Mouse (Mus musculus) limb, embryonic 13.5 days (tissue): ENCODE data around the gene Kcnf1. TPM values are rescaled to one million over a fixed set of nuclear protein-coding genes. Genes with fewer than 3 reads are reported as not detected.

Source experiments
- ATAC-seq: fragments of 200-750 bp; cut with Nextera tagmentation; 2 replicates; pipeline ENCODE4 v1.8.0; 2017; ENCODE audit warnings: low read depth, moderate number of reproducible peaks, moderate TSS enrichment; ENCODE audit not compliant: low FRiP score
- H3K27ac ChIP-seq: fragments of 300-500 bp; sonication (generic); 2 replicates; pipeline ENCODE4 v1.5.1; 2015; ENCODE audit warnings: inconsistent platforms, mild to moderate bottlenecking, moderate library complexity
- H3K27me3 ChIP-seq: fragments of 300-500 bp; sonication (generic); 2 replicates; pipeline ENCODE4 v1.6.1; 2015; ENCODE audit warnings: mild to moderate bottlenecking, inconsistent platforms
- H3K36me3 ChIP-seq: fragments of 300-500 bp; sonication (generic); 2 replicates; pipeline ENCODE4 v1.6.1; 2015; ENCODE audit warnings: inconsistent platforms, mild to moderate bottlenecking, moderate library complexity
- H3K4me1 ChIP-seq: fragments of 300-500 bp; sonication (generic); 2 replicates; pipeline ENCODE4 v1.6.1; 2015; ENCODE audit warnings: inconsistent platforms
- H3K4me2 ChIP-seq: fragments of 300-500 bp; sonication (generic); replicated peaks from 2 replicates; pipeline ENCODE4 v1.6.1; 2015; ENCODE audit warnings: inconsistent platforms, mild to moderate bottlenecking, moderate library complexity
- H3K4me3 ChIP-seq: fragments of 300-500 bp; sonication (generic); 2 replicates; pipeline ENCODE4 v1.5.1; 2015; ENCODE audit warnings: moderate library complexity, mild to moderate bottlenecking, inconsistent platforms
- H3K9ac ChIP-seq: fragments of 300-500 bp; sonication (generic); 2 replicates; pipeline ENCODE4 v1.6.1; 2015; ENCODE audit warnings: mild to moderate bottlenecking, inconsistent platforms
- H3K9me3 ChIP-seq: fragments of 300-500 bp; sonication (generic); 2 replicates; pipeline ENCODE4 v1.6.1; 2016; ENCODE audit warnings: inconsistent platforms
- WGBS: fragments of 180-500 bp; shearing (Covaris S2); methylation state at CpG from one replicate; pipeline ENCODE4 v1.1.7; 2015; 5-methylcytosine and 5-hydroxymethylcytosine counted together
- polyA plus RNA-seq: library from polyadenylated mRNA; unstranded; fragments of >200 nt; fragmentation: Nextera tagmentation; extraction: Ambion mirVana; gene quantifications from 2 replicates; pipeline ENCODE4 v1.2.1, GENCODE M21; 2015

Gene Kcnf1
- polyA plus RNA-seq: 0.63 and 0.80 TPM in 2 replicates

DNA sequence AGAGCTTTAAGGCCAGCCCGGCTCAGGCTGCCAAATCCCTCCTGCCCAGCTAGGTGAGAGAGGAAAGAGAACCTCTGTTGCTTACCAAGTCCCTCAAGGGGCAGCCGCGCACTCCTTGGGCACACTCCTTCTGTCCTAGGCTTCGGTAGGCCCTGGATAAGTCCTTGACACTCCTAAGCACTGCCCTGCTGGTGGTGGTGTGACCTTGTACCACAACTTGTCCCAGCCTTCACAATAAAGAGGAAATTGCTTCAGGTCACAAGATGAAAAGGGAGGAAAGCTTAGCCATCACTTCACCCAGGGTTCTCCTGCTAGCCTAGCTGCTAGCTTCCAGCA is at the start of gene Kcnf1:
Gene Kcnf1, minus strand, starts transcription at position 132 of the 336 bp plus-strand sequence.
- WGBS: 16% methylated on average over 4 of the region's 4 CpGs
- Histone ChIP-seq H3K9ac (peak within 1 kb of the TSS; percentile 73), H3K36me3 (no peaks in the 10 kb centered on the region), H3K4me2 (peak within 1 kb of the TSS; percentile 99), H3K27ac (no peak within 1 kb of the TSS), H3K4me3 (peak within 1 kb of the TSS; percentile 55), H3K9me3 (no peaks in the 10 kb centered on the region), H3K4me1 (peaks cover 10% of the 10 kb centered on the region), H3K27me3 (peaks cover 43% of the 10 kb centered on the region)
- peak; percentile 5; the same call in 1 of the 2 replicates for ATAC-seq

DNA sequence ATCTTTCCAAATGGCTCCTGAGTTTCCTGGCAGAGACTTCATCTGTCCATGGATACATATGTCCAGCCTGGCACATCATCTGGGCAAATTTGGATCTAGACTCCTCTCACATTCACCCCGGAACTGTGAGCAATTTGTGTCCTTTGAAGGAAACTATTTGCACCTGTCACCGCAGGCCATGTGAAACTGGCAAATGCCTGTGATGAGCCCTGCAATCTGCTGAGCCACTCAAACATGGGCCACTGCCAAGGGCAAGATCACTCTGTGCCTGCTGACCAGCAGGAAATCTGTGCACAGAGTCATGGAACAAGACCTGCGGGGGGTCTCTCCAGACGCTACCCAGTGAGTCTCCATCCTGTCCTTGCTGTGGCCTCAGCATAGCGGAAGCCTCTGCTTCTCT is 48.3 kb upstream of the Kcnf1 start:
- Histone ChIP-seq H3K36me3 (no peaks in the 10 kb centered on the region), H3K4me3 (no peak overlapping the region), H3K27ac (no peak overlapping the region), H3K4me1 (peaks cover 4% of the 10 kb centered on the region; the same call in 1 of the 2 replicates), H3K27me3 (peaks cover 16% of the 10 kb centered on the region; the same call in 1 of the 2 replicates), H3K9me3 (no peaks in the 10 kb centered on the region), H3K4me2 (no peak overlapping the region), H3K9ac (no peak overlapping the region)
- ATAC-seq: no peak
- WGBS: 78% methylated on average over 5 of the region's 5 CpGs

DNA sequence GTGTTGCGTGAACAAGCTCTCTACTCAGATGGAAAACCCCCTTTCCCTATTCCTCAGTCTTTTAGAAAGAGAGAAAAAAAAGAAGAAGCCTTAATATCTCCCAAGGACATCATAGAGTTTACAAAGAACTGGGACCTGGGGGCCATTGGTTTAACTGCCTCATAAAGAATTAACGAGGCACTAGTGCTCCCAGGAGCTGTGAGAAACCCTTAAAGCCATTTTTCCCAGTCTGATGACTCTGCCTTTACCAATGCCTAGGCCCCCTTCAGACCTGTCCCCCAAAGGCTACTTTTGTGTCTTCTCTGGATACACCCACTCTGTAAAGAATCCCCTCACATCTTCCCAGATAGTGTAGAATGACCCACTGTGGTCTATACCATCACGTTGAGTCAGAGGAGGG is 46.4 kb upstream of the Kcnf1 start:
- ATAC-seq: no peak; the same call in 1 of the 2 replicates

GRCm38 (mm10) chr12:17221891-17222428 is 45.3 kb upstream of the Kcnf1 start:
- peaks cover 16% of the 10 kb centered on the region; the same call in 1 of the 2 replicates for H3K27me3 ChIP-seq
- no peak overlapping the region for H3K4me2 ChIP-seq
- H3K27ac ChIP-seq: no peak overlapping the region
- H3K36me3 ChIP-seq: no peaks in the 10 kb centered on the region
- H3K4me3 ChIP-seq: no peak overlapping the region
- H3K9me3 ChIP-seq: no peaks in the 10 kb centered on the region
- no peak overlapping the region for H3K9ac ChIP-seq
- no peak for ATAC-seq
- H3K4me1 ChIP-seq: peaks cover 11% of the 10 kb centered on the region; the same call in 1 of the 2 replicates
- WGBS: 44% methylated on average over 5 of the region's 5 CpGs

More for the DNA sequence above, 46.4 kb upstream of the Kcnf1 start:
- Histone ChIP-seq H3K36me3 (no peaks in the 10 kb centered on the region), H3K4me1 (peaks cover 8% of the 10 kb centered on the region; the same call in 1 of the 2 replicates), H3K4me3 (no peak overlapping the region), H3K9me3 (no peaks in the 10 kb centered on the region), H3K27ac (no peak overlapping the region), H3K27me3 (peaks cover 16% of the 10 kb centered on the region; the same call in 1 of the 2 replicates), H3K9ac (no peak overlapping the region), H3K4me2 (no peak overlapping the region)
- 30% methylated on average over 3 of the region's 3 CpGs for WGBS

DNA sequence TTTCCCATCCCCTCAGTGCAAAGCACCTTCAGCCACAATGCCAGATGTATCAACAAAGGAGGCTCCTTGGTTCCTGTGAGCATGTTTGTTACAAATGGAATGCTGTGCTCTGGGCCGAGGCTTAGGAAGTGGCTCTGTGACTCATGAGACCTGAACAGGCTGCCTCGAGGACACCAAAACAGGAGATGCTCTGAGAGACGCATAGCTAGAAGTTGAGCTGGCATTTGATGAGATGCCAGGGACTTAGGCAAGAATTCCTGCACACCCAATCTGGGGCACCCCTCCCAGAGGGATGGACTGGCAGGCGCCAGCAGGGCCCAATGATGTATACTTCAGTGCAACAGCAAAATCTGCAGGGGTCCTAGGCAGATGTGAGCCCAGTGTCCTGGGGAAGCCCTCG is 43.9 kb upstream of the Kcnf1 start:
- Histone ChIP-seq H3K36me3 (no peaks in the 10 kb centered on the region), H3K27ac (no peak overlapping the region), H3K9me3 (no peaks in the 10 kb centered on the region), H3K9ac (no peak overlapping the region), H3K4me1 (peaks cover 11% of the 10 kb centered on the region; the same call in 1 of the 2 replicates), H3K4me2 (no peak overlapping the region), H3K4me3 (no peak overlapping the region), H3K27me3 (0 out of 2 replicates have a peak, but pooled peaks cover 10% of the 10 kb centered on the region)
- 74% methylated on average over 5 of the region's 5 CpGs for WGBS
- no peak for ATAC-seq

GRCm38 (mm10) chr12:17219107-17219506 is 42.4 kb upstream of the Kcnf1 start:
- Histone ChIP-seq H3K9ac (no peak overlapping the region), H3K4me3 (no peak overlapping the region), H3K36me3 (no peaks in the 10 kb centered on the region), H3K9me3 (no peaks in the 10 kb centered on the region), H3K4me1 (peaks cover 11% of the 10 kb centered on the region; the same call in 1 of the 2 replicates), H3K27ac (no peak overlapping the region), H3K4me2 (no peak overlapping the region), H3K27me3 (0 out of 2 replicates have a peak, but pooled peaks cover 7% of the 10 kb centered on the region)
- 39% methylated on average over 4 of the region's 4 CpGs for WGBS
- ATAC-seq: no peak

DNA sequence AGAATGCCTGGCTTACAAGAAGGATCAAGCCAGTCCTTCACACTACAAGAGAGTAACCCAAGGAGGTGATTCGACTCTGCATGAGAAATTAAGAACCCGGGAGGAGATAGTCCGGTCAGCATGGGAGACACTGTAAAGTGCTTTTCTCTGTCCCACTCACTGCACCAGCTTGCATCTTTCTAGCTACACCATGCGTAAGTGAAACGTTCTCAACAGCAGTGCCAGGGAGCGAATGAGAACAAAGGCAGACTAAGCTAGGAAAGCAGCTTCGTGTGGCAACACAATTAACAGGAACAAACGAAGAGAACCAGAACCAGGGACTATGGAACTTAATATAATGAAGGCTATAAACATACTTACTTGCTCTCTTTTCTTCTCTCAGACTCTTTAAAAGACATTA is 41.7 kb upstream of the Kcnf1 start:
- no peak for ATAC-seq
- Histone ChIP-seq H3K4me2 (no peak overlapping the region), H3K27me3 (0 out of 2 replicates have a peak, but pooled peaks cover 7% of the 10 kb centered on the region), H3K27ac (no peak overlapping the region), H3K4me3 (no peak overlapping the region), H3K4me1 (peaks cover 11% of the 10 kb centered on the region; the same call in 1 of the 2 replicates), H3K9me3 (no peaks in the 10 kb centered on the region), H3K36me3 (no peaks in the 10 kb centered on the region), H3K9ac (no peak overlapping the region)
- WGBS: 51% methylated on average over 8 of the region's 8 CpGs

GRCm38 (mm10) chr12:17215751-17216150 is 39.1 kb upstream of the Kcnf1 start:
- Histone ChIP-seq H3K4me3 (no peak overlapping the region), H3K4me1 (peaks cover 6% of the 10 kb centered on the region; the same call in 1 of the 2 replicates), H3K27ac (no peak overlapping the region), H3K36me3 (no peaks in the 10 kb centered on the region), H3K27me3 (0 out of 2 replicates have a peak, but pooled peaks cover under 1% of the 10 kb centered on the region), H3K4me2 (no peak overlapping the region), H3K9ac (no peak overlapping the region), H3K9me3 (no peaks in the 10 kb centered on the region)
- 92% methylated on average over 7 of the region's 7 CpGs for WGBS
- ATAC-seq: no peak

DNA sequence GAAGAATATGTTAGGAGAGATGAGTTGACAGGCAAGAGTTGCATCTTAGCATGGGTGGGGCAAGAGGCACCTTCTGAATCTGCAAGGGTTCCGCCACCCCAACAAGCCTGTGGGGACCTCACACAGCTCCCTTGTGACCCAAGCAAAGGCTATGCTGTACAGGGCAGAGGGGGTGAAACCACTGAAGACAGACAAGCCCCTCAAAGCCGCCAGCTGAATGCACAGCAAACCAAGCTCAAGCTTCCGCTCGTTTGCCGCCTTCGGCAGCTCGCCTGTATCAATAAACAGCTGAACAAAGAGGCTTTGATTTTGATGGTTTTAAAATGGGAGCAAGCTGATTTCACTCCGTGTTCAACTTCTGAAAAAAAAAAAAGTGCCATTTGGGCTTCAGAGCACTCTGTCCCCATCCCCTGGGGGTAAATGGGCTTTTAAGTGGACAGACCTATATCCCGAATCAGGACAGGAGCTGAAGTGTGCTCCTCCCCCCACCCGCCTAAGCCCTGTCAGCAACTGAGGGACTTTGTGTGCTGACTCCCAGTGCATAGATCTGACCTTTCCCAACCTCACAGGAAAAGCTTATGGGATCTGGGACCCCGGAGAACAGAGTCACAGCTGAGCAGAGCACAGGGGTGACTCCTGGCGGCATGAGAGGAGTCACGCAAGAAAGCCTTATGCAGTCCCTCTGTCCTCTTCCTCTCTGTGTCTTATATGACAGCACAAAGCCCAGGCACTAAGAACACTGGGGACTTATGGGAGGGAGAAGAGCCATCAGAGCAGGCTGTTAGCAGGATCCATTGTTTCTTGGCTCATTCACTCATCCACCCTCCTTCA is 26.0 kb upstream of the Kcnf1 start:
- WGBS: 40% methylated on average over 13 of the region's 13 CpGs

DNA sequence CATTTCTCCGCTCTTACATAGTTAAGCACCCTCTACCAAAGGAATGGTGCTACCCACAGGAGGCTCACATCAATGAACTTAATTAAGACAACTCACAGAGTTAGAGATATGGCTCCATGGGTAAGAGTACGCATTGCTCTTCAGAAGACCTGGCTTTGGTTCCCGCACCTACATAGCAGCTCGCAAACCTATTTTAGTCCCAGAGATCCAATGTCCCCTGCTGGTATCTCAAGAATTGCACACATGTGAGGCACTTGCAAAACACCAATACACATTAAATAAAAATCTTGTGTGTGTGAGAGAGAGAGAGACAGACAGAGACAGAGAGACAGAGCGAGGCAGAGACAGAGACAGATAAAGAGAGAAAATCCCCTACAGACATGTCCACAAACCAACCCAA is 21.9 kb upstream of the Kcnf1 start:
- H3K4me3 ChIP-seq: no peak overlapping the region
- H3K9ac ChIP-seq: no peak overlapping the region
- no peaks in the 10 kb centered on the region for H3K9me3 ChIP-seq
- no peak overlapping the region for H3K27ac ChIP-seq
- ATAC-seq: no peak
- no peaks in the 10 kb centered on the region for H3K36me3 ChIP-seq
- WGBS: 91% methylated on average over 5 of the region's 5 CpGs
- no peaks in the 10 kb centered on the region for H3K27me3 ChIP-seq
- peaks cover 7% of the 10 kb centered on the region; the same call in 1 of the 2 replicates for H3K4me1 ChIP-seq
- no peak overlapping the region for H3K4me2 ChIP-seq

More for the DNA sequence above, 26.0 kb upstream of the Kcnf1 start:
- H3K9me3 ChIP-seq: no peaks in the 10 kb centered on the region
- H3K9ac ChIP-seq: no peak overlapping the region
- H3K4me1 ChIP-seq: peaks cover 7% of the 10 kb centered on the region; the same call in 1 of the 2 replicates
- ATAC-seq: peak; percentile 32; the same call in 1 of the 2 replicates
- H3K36me3 ChIP-seq: no peaks in the 10 kb centered on the region
- H3K27ac ChIP-seq: no peak overlapping the region
- H3K4me3 ChIP-seq: no peak overlapping the region
- H3K4me2 ChIP-seq: 0 out of 2 replicates have a peak overlapping the region, but pooled peaks have one; percentile 3
- H3K27me3 ChIP-seq: no peaks in the 10 kb centered on the region

GRCm38 (mm10) chr12:17194140-17194539 is 17.5 kb upstream of the Kcnf1 start:
- H3K4me2 ChIP-seq: no peak overlapping the region
- WGBS: 86% methylated on average over 6 of the region's 6 CpGs
- no peak overlapping the region for H3K27ac ChIP-seq
- no peaks in the 10 kb centered on the region for H3K36me3 ChIP-seq
- H3K9me3 ChIP-seq: no peaks in the 10 kb centered on the region
- no peaks in the 10 kb centered on the region for H3K4me1 ChIP-seq
- ATAC-seq: no peak
- no peak overlapping the region for H3K4me3 ChIP-seq
- H3K27me3 ChIP-seq: 0 out of 2 replicates have a peak, but pooled peaks cover 3% of the 10 kb centered on the region
- H3K9ac ChIP-seq: no peak overlapping the region

- H3K36me3 ChIP-seq: no peaks in the 10 kb centered on the region
- WGBS: 45% methylated on average over 1 of the region's 1 CpGs
- no peak overlapping the region for H3K4me2 ChIP-seq
- 0 out of 2 replicates have a peak, but pooled peaks cover 3% of the 10 kb centered on the region for H3K27me3 ChIP-seq
- H3K4me3 ChIP-seq: no peak overlapping the region
- no peak for ATAC-seq
- H3K9me3 ChIP-seq: no peaks in the 10 kb centered on the region
- no peak overlapping the region for H3K27ac ChIP-seq
- no peaks in the 10 kb centered on the region for H3K4me1 ChIP-seq
- H3K9ac ChIP-seq: no peak overlapping the region
Measured at GRCm38 (mm10) chr12:17193311-17193710, 16.6 kb upstream of the Kcnf1 start.
